Mouse (Mus musculus) stomach, postnatal 0 days (tissue): ENCODE data around the gene Cab39. TPM values are rescaled to one million over a fixed set of nuclear protein-coding genes. Genes with fewer than 3 reads are reported as not detected.

Experiments used
- ATAC-seq: fragments of 200-750 bp; cut with Nextera tagmentation; 2 replicates; pipeline ENCODE4 v1.8.0; 2017; ENCODE audit not compliant: low FRiP score, low TSS enrichment
- DNase-seq: peaks from one replicate; pipeline ENCODE4 v3.0.0-alpha.2; 2016; ENCODE audit warnings: low spot score
- H3K27ac ChIP-seq: fragments of 300-500 bp; sonication (generic); replicated peaks from 2 replicates; pipeline ENCODE4 v1.5.1; 2014; ENCODE audit warnings: mild to moderate bottlenecking, control low read depth
- H3K27me3 ChIP-seq: fragments of 300-500 bp; sonication (generic); 2 replicates; pipeline ENCODE4 v1.6.1; 2014; ENCODE audit warnings: low read length; ENCODE audit not compliant: control insufficient read depth, insufficient read depth
- H3K36me3 ChIP-seq: fragments of 300-500 bp; sonication (generic); 2 replicates; pipeline ENCODE4 v1.6.1; 2014; ENCODE audit warnings: low read length, mixed read lengths; ENCODE audit not compliant: control insufficient read depth, insufficient read depth
- H3K4me1 ChIP-seq: fragments of 300-500 bp; sonication (generic); replicated peaks from 2 replicates; pipeline ENCODE4 v1.6.1; 2014; ENCODE audit warnings: antibody characterized with exemption; ENCODE audit not compliant: control insufficient read depth, insufficient read depth
- H3K4me2 ChIP-seq: fragments of 300-500 bp; sonication (generic); replicated peaks from 2 replicates; pipeline ENCODE4 v1.6.1; 2014; ENCODE audit warnings: low read depth, mild to moderate bottlenecking, control low read depth, moderate library complexity
- H3K4me3 ChIP-seq: fragments of 300-500 bp; sonication (generic); 2 replicates; pipeline ENCODE4 v1.5.1; 2014; ENCODE audit warnings: low read depth, low read length, control low read depth
- H3K9ac ChIP-seq: fragments of 300-500 bp; sonication (generic); 2 replicates; pipeline ENCODE4 v1.6.1; 2014; ENCODE audit warnings: mild to moderate bottlenecking, low read length, control low read depth, mixed read lengths
- H3K9me3 ChIP-seq: fragments of 300-500 bp; sonication (generic); 2 replicates; pipeline ENCODE4 v1.6.1; 2016; ENCODE audit warnings: low read length; ENCODE audit not compliant: control insufficient read depth
- CTCF ChIP-seq: IDR thresholded peaks from 2 replicates; pipeline ENCODE4 v1.5.1; 2016; ENCODE audit warnings: antibody characterized with exemption, low read depth, mild to moderate bottlenecking, moderate library complexity
- EP300 ChIP-seq: optimal IDR thresholded peaks from 2 replicates; pipeline ENCODE3; 2016; ENCODE audit warnings: antibody characterized with exemption
- WGBS: fragments of 180-500 bp; shearing (Covaris S2); extraction: QIAGEN DNeasy Blood & Tissue Kit; methylation state at CpG from one replicate; pipeline ENCODE4 v1.1.7; 2014; 5-methylcytosine and 5-hydroxymethylcytosine counted together
- polyA plus RNA-seq: library from polyadenylated mRNA; unstranded; fragments of >200 nt; fragmentation: Nextera tagmentation; extraction: Ambion mirVana; gene quantifications from 2 replicates; pipeline ENCODE4 v1.2.1, GENCODE M21; 2015

The Cab39 gene
- polyA plus RNA-seq, 1 experiment from 2014 or later = 29.0 TPM

GRCm38 (mm10) chr1:85795196-85795595 lies 2.0 kb downstream of the Cab39 start:
- TF ChIP-seq CTCF (no peak), EP300 (no peak)
- Histone ChIP-seq H3K36me3 (no peaks in the 10 kb centered on the region), H3K9ac (no peak overlapping the region), H3K9me3 (no peaks in the 10 kb centered on the region), H3K4me2 (peak overlapping the region; percentile 34; the same call in 1 of the 2 replicates), H3K4me1 (peaks cover 2% of the 10 kb centered on the region; the same call in 1 of the 2 replicates), H3K4me3 (no peak overlapping the region), H3K27ac (no peak overlapping the region), H3K27me3 (no peaks in the 10 kb centered on the region)
- ATAC-seq (no peak), DNase-seq (no peak)
- WGBS = 39% methylated on average over 3 of the region's 3 CpGs

GRCm38 (mm10) chr1:85799776-85800175 lies 6.5 kb downstream of the Cab39 start:
- Histone ChIP-seq H3K36me3 (no peaks in the 10 kb centered on the region), H3K9me3 (no peaks in the 10 kb centered on the region), H3K27ac (no peak overlapping the region), H3K4me1 (peaks cover 2% of the 10 kb centered on the region; the same call in 1 of the 2 replicates), H3K27me3 (no peaks in the 10 kb centered on the region), H3K4me2 (no peak overlapping the region), H3K9ac (no peak overlapping the region), H3K4me3 (no peak overlapping the region)
- peak; percentile 79 for ATAC-seq
- WGBS = 28% methylated on average over 1 of the region's 1 CpGs
- no peak for DNase-seq
- no peak for TF ChIP-seq EP300
- no peak for TF ChIP-seq CTCF

- TF ChIP-seq CTCF = no peak
- TF ChIP-seq EP300 = no peak
- DNase-seq (no peak), ATAC-seq (no peak)
- Histone ChIP-seq H3K9me3 (no peaks in the 10 kb centered on the region), H3K27ac (no peak overlapping the region), H3K9ac (no peak overlapping the region), H3K4me3 (no peak overlapping the region), H3K4me2 (no peak overlapping the region), H3K36me3 (no peaks in the 10 kb centered on the region), H3K27me3 (no peaks in the 10 kb centered on the region), H3K4me1 (peaks cover 2% of the 10 kb centered on the region; the same call in 1 of the 2 replicates)
- WGBS = 80% methylated on average over 1 of the region's 1 CpGs
Observed at GRCm38 (mm10) chr1:85802517-85802916, 9.3 kb downstream of the Cab39 start.

- Histone ChIP-seq H3K4me1 (0 out of 2 replicates have a peak, but pooled peaks cover 2% of the 10 kb centered on the region), H3K4me3 (no peak overlapping the region)
- TF ChIP-seq CTCF = no peak
- no peak for TF ChIP-seq EP300
Observed at GRCm38 (mm10) chr1:85804551-85804950, 11.3 kb downstream of the Cab39 start.

GRCm38 (mm10) chr1:85809256-85809655 lies 16.0 kb downstream of the Cab39 start:
- H3K36me3 ChIP-seq = no peaks in the 10 kb centered on the region
- no peak overlapping the region for H3K9ac ChIP-seq
- H3K4me3 ChIP-seq = no peak overlapping the region
- H3K9me3 ChIP-seq = no peaks in the 10 kb centered on the region
- H3K27ac ChIP-seq = peak overlapping the region; percentile 63
- H3K4me1 ChIP-seq = peaks cover 8% of the 10 kb centered on the region; the same call in 1 of the 2 replicates
- no peaks in the 10 kb centered on the region for H3K27me3 ChIP-seq
- no peak overlapping the region for H3K4me2 ChIP-seq
- TF ChIP-seq CTCF (no peak), EP300 (no peak)
- no peak for DNase-seq
- 32% methylated on average over 4 of the region's 4 CpGs for WGBS
- ATAC-seq = no peak

More at GRCm38 (mm10) chr1:85804551-85804950, 11.3 kb downstream of the Cab39 start:
- no peak overlapping the region for H3K9ac ChIP-seq
- no peaks in the 10 kb centered on the region for H3K9me3 ChIP-seq
- ATAC-seq (peak; percentile 38; the same call in 1 of the 2 replicates), DNase-seq (peak; percentile 51)
- H3K4me2 ChIP-seq = no peak overlapping the region
- WGBS = 68% methylated on average over 8 of the region's 8 CpGs
- no peak overlapping the region for H3K27ac ChIP-seq
- no peaks in the 10 kb centered on the region for H3K27me3 ChIP-seq
- no peaks in the 10 kb centered on the region for H3K36me3 ChIP-seq

GRCm38 (mm10) chr1:85810343-85810742 lies 17.1 kb downstream of the Cab39 start:
- no peak for DNase-seq
- 38% methylated on average over 2 of the region's 2 CpGs for WGBS
- H3K4me2 ChIP-seq = no peak overlapping the region

More at GRCm38 (mm10) chr1:85810343-85810742, 17.1 kb downstream of the Cab39 start:
- Histone ChIP-seq H3K27me3 (no peaks in the 10 kb centered on the region), H3K4me1 (peaks cover 8% of the 10 kb centered on the region; the same call in 1 of the 2 replicates), H3K4me3 (no peak overlapping the region), H3K9ac (no peak overlapping the region), H3K9me3 (no peaks in the 10 kb centered on the region), H3K27ac (peak overlapping the region; percentile 63), H3K36me3 (no peaks in the 10 kb centered on the region)
- TF ChIP-seq CTCF = no peak
- TF ChIP-seq EP300 = no peak
- no peak; the same call in 1 of the 2 replicates for ATAC-seq
